Mouse (Mus musculus): ENCODE data around the gene Slc25a28. TPM values are rescaled to one million over a fixed set of nuclear protein-coding genes. Genes with fewer than 3 reads are reported as not detected.

Gene Slc25a28
- polyA plus RNA-seq, 1 experiment from 2014 or later = 14.4 TPM

DNA sequence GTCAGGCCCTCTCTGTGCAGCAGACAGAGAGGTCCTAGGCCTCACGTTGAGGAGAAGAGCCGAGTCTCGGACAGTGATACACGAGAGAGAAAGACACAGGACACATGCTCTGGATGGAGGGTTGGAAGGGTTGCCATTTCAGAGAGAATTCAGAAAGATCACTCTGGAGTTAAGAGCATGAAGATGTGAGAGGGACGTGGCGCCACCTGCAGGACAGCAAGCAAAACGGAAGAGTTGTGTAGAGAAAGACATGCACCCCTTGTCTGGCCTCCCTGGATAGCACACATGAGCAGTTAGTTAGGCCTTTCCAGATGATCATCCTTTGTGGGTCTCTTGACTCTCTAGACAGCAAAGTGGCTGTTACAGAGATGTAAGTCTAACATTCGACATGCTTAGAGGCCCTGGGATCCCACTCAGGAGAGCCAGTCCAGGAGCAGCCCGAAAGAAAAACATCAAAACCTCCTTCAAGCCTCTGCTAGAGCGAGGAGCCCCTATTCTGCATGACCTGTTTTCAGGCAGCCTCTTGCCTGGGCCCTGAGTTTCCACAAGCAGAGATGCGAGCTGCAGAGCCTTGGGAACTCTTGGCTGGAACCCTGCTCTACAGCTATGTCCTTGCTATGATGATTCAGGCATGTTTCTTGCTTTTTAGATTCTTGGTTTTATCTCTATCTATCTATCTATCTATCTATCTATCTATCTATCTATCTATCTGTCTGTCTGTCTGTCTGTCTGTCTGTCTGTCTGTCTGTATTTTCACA lies 18.8 kb downstream of the Slc25a28 start:
- no peak overlapping the region for H3K4me3 ChIP-seq
- no peaks in the 10 kb centered on the region for H3K9me3 ChIP-seq (replicated peaks)
- H3K27ac ChIP-seq = no peak overlapping the region
- H3K9ac ChIP-seq = no peak overlapping the region
- no peak overlapping the region for H3K4me2 ChIP-seq
- no peaks in the 10 kb centered on the region for H3K4me1 ChIP-seq
- peaks cover 5% of the 10 kb centered on the region for H3K27me3 ChIP-seq
- 0 out of 2 replicates have a peak, but pooled peaks have one; percentile 53 for ATAC-seq
- H3K36me3 ChIP-seq (ENCODE audit: poor library complexity, severe bottlenecking) = no peaks in the 10 kb centered on the region
- WGBS = 37% methylated on average over 11 of the region's 11 CpGs

DNA sequence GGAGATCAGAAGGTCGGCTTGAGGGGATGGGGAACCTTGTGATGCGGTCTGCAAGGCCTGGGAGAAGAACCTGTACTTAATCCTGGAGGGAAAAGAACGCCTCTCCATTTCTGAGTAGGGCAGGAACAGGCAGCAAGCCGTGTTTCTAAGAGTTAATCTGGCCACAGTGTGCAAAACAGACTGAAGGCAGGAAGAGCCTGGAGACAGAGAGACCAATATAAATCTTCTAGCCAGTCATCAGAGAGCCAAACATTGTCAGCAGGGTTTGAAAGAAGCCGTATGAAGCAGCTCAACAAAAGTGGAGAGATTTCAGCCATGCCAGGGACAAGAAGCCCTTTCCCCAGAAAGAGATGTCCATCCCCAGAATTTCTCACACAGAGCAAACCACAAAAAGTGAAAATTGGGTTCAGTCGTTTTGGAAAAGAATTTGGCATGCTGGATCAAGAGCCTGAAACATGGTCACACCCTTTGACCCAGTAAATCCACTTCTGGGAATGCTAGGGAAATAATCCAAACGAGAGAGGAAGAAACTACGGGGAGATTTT lies 23.4 kb downstream of the Slc25a28 start:
- no peak overlapping the region for H3K4me3 ChIP-seq
- H3K27ac ChIP-seq = no peak overlapping the region
- no peak for ATAC-seq
- no peaks in the 10 kb centered on the region for H3K9me3 ChIP-seq (replicated peaks)
- 60% methylated on average over 8 of the region's 8 CpGs for WGBS
- no peak overlapping the region for H3K9ac ChIP-seq
- H3K4me2 ChIP-seq = no peak overlapping the region
- H3K4me1 ChIP-seq = no peaks in the 10 kb centered on the region
- H3K27me3 ChIP-seq = peaks cover 5% of the 10 kb centered on the region
- no peaks in the 10 kb centered on the region for H3K36me3 ChIP-seq (ENCODE audit: poor library complexity, severe bottlenecking)

- H3K9ac ChIP-seq = no peak overlapping the region
- H3K4me2 ChIP-seq = no peak overlapping the region
- H3K4me3 ChIP-seq = no peak overlapping the region
- no peaks in the 10 kb centered on the region for H3K4me1 ChIP-seq
- ATAC-seq = no peak
- 92% methylated on average over 4 of the region's 4 CpGs for WGBS
- H3K9me3 ChIP-seq (replicated peaks) = no peaks in the 10 kb centered on the region
- H3K36me3 ChIP-seq (ENCODE audit: poor library complexity, severe bottlenecking) = no peaks in the 10 kb centered on the region
- no peak overlapping the region for H3K27ac ChIP-seq
- no peaks in the 10 kb centered on the region for H3K27me3 ChIP-seq
Measured at GRCm38 (mm10) chr19:43648343-43648742, 26.3 kb downstream of the Slc25a28 start.

DNA sequence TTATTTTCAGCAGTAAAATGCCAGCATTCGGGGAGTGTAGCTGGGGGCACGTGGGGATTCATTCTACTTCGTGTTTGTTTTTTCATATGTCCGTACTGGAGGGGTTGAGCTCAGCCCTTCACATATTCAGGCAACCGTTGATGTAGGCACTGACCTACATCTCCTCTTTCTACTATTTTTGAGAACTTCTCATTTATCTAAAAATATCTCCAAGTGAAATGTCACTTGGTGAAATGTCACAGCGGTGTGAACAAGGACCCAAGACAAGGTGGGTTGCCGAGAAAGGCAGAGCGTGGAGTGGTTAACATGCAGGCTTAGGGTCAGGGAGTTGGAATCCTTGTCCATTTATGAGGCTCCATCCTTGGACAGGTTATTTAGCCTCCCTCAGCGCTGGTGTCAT lies 27.4 kb downstream of the Slc25a28 start:
- no peak overlapping the region for H3K4me2 ChIP-seq
- H3K27ac ChIP-seq = no peak overlapping the region
- no peaks in the 10 kb centered on the region for H3K4me1 ChIP-seq
- H3K27me3 ChIP-seq = no peaks in the 10 kb centered on the region
- no peak for ATAC-seq
- H3K9me3 ChIP-seq (replicated peaks) = no peaks in the 10 kb centered on the region
- H3K9ac ChIP-seq = no peak overlapping the region
- WGBS = 93% methylated on average over 9 of the region's 9 CpGs
- H3K36me3 ChIP-seq (ENCODE audit: poor library complexity, severe bottlenecking) = no peaks in the 10 kb centered on the region
- no peak overlapping the region for H3K4me3 ChIP-seq

- H3K4me2 ChIP-seq = no peak overlapping the region
- WGBS = 61% methylated on average over 7 of the region's 7 CpGs
- no peak overlapping the region for H3K4me3 ChIP-seq
- no peak overlapping the region for H3K9ac ChIP-seq
- no peaks in the 10 kb centered on the region for H3K4me1 ChIP-seq
- H3K27ac ChIP-seq = no peak overlapping the region
- H3K9me3 ChIP-seq (replicated peaks) = no peaks in the 10 kb centered on the region
- H3K27me3 ChIP-seq = no peaks in the 10 kb centered on the region
- no peak for ATAC-seq
- no peaks in the 10 kb centered on the region for H3K36me3 ChIP-seq (ENCODE audit: poor library complexity, severe bottlenecking)
Measured at GRCm38 (mm10) chr19:43646852-43647251, 27.8 kb downstream of the Slc25a28 start.

DNA sequence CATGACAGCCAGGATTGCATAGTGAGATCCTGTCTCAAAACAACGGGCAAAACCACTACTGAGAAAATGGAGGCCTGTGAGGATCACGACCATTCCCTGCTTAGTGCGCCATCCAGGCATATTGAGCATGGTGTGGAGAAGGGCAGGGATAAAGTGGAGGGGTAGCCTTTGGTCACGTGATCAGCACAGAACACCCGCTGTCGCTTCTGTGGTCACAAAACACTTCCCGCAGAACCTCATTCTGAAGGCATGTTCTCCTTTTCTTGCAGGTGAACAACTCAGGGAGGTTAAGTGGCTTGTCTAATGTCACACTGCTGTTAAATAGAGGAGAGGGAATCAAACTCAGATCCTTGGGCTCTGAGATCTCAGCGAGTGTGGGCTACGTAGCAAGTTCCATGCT lies 29.2 kb downstream of the Slc25a28 start:
- no peaks in the 10 kb centered on the region for H3K36me3 ChIP-seq (ENCODE audit: poor library complexity, severe bottlenecking)
- H3K4me3 ChIP-seq = no peak overlapping the region
- no peaks in the 10 kb centered on the region for H3K4me1 ChIP-seq
- no peaks in the 10 kb centered on the region for H3K27me3 ChIP-seq
- ATAC-seq = no peak
- H3K4me2 ChIP-seq = no peak overlapping the region
- H3K27ac ChIP-seq = no peak overlapping the region
- WGBS = 88% methylated on average over 9 of the region's 9 CpGs
- no peak overlapping the region for H3K9ac ChIP-seq
- H3K9me3 ChIP-seq (replicated peaks) = no peaks in the 10 kb centered on the region

DNA sequence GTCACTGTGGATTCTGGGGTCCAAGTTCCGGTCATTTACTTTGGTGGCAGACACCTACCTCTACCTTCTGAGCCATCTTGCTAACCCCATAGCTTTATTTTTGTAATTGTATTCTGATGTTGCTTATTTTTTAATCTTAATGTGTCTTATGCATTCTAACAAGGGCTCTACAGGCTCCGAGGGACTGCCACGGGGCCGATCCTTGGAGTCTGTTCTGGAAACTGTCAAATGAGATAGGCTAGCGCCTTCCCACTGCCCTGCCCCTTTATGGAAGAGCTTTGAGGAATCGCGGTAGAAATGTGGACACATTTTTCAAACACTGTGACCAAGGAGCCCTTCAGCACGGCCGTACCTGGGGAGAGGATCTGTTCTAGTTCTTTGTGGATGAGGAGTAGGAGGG lies 31.8 kb downstream of the Slc25a28 start:
- H3K4me2 ChIP-seq = no peak overlapping the region
- no peak overlapping the region for H3K4me3 ChIP-seq

DNA sequence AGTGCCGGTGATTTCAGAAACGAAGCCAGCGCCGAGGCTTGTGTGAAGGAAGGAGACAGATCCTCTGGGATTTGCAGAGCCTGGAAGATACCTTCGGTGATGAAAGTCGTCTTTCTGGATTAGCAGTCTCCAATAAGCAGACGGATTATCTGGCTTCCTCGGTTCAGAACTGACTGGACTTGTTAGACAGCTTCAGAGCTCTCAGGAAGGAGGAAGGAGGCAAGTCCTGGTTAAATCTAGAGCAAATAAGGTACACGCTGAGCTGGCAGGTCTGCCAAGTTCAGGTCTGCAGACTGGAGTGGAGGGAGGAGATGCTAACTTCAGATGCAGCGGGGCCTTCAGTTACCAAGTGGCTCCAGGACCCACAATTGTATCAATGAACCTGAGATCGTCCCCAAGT lies 32.8 kb downstream of the Slc25a28 start:
- Histone ChIP-seq H3K27ac (no peak overlapping the region), H3K27me3 (no peaks in the 10 kb centered on the region), H3K4me3 (no peak overlapping the region), H3K9ac (no peak overlapping the region), H3K4me2 (no peak overlapping the region), H3K9me3 (replicated peaks) (no peaks in the 10 kb centered on the region), H3K4me1 (no peaks in the 10 kb centered on the region), H3K36me3 (ENCODE audit: poor library complexity, severe bottlenecking) (no peaks in the 10 kb centered on the region)
- ATAC-seq = no peak
- 73% methylated on average over 11 of the region's 11 CpGs for WGBS

More for the DNA sequence above, 31.8 kb downstream of the Slc25a28 start:
- Histone ChIP-seq H3K27me3 (no peaks in the 10 kb centered on the region), H3K36me3 (ENCODE audit: poor library complexity, severe bottlenecking) (no peaks in the 10 kb centered on the region), H3K4me1 (no peaks in the 10 kb centered on the region), H3K9ac (no peak overlapping the region), H3K9me3 (replicated peaks) (no peaks in the 10 kb centered on the region), H3K27ac (no peak overlapping the region)
- no peak for ATAC-seq
- 90% methylated on average over 9 of the region's 9 CpGs for WGBS

DNA sequence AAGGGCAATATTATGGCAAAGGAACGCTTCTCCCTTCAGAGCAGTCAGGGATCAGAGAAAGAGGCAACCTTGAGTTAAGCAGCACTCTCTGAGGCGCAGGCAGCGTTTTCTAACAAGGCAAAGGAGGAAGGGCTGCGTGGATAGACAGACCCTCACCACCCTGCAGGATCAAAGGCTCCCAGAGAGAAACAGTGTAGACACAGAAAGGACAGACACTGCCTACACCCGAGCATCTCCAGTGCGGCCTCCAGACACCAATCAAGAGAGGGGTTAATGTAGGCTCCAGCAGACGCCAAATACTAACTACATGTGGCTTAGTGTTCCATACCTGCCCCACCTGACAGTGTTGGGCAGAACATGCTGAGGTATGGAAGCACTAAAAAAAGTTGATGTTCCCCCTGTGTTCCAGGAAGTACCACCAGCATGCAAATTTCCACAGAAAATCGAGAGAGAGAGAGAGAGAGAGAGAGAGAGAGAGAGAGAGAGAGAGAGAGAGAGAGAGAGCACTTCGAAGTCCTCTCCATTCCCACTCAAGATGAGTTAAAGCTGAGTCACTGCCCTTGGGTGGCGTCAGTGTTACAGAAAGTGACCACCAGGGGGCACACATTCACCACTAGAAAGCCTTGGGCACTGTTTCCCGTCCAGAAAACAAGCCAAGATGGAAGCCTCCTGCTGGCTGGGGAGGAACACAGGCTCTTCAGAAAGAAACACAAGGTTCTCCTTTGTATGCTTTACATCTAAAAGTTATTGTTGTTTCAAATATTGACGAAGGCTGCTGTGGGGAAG lies 44.0 kb downstream of the Slc25a28 start:
- ATAC-seq = 0 out of 2 replicates have a peak, but pooled peaks have one; percentile 71
- H3K27me3 ChIP-seq = no peaks in the 10 kb centered on the region
- H3K4me2 ChIP-seq = no peak overlapping the region
- no peak overlapping the region for H3K9ac ChIP-seq
- H3K4me1 ChIP-seq = peaks cover 14% of the 10 kb centered on the region
- no peak overlapping the region for H3K4me3 ChIP-seq
- H3K27ac ChIP-seq = no peak overlapping the region
- WGBS = 29% methylated on average over 12 of the region's 12 CpGs
- no peaks in the 10 kb centered on the region for H3K36me3 ChIP-seq (ENCODE audit: poor library complexity, severe bottlenecking)
- no peaks in the 10 kb centered on the region for H3K9me3 ChIP-seq (replicated peaks)

GRCm38 (mm10) chr19:43629088-43629487 lies 45.6 kb downstream of the Slc25a28 start:
- Histone ChIP-seq H3K4me2 (no peak overlapping the region), H3K4me1 (peaks cover 15% of the 10 kb centered on the region), H3K9me3 (replicated peaks) (no peaks in the 10 kb centered on the region), H3K27me3 (peaks cover 6% of the 10 kb centered on the region), H3K27ac (no peak overlapping the region), H3K4me3 (no peak overlapping the region), H3K36me3 (ENCODE audit: poor library complexity, severe bottlenecking) (no peaks in the 10 kb centered on the region), H3K9ac (no peak overlapping the region)
- no peak for ATAC-seq
- WGBS = 41% methylated on average over 4 of the region's 4 CpGs

DNA sequence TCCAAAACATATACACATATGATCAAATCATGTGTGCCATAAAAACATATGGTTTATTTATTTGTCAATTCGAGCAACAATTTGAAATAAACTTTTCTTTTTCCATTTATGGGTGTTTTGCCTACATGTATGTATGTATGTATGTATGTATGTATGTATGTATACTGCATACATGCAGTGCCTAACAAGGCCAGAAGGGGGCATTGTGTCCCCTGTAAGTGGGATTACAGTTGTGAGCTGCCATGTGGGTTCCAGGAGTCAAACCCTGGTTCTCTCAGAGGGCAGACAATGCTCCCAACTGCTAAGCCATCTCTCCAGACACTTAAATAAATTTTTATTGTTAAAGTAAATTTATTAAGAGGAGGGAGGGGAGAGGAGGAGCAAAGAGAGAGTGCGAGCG lies 47.3 kb downstream of the Slc25a28 start:
- no peak overlapping the region for H3K27ac ChIP-seq
- no peak overlapping the region for H3K4me2 ChIP-seq
- 97% methylated on average over 3 of the region's 3 CpGs for WGBS
- no peaks in the 10 kb centered on the region for H3K9me3 ChIP-seq (replicated peaks)
- peaks cover 23% of the 10 kb centered on the region for H3K27me3 ChIP-seq
- no peak overlapping the region for H3K4me3 ChIP-seq
- peaks cover 15% of the 10 kb centered on the region for H3K4me1 ChIP-seq
- H3K36me3 ChIP-seq (ENCODE audit: poor library complexity, severe bottlenecking) = no peaks in the 10 kb centered on the region
- no peak for ATAC-seq
- no peak overlapping the region for H3K9ac ChIP-seq

GRCm38 (mm10) chr19:43626160-43626559 lies 48.5 kb downstream of the Slc25a28 start:
- H3K4me2 ChIP-seq = no peak overlapping the region
- WGBS = 17% methylated on average over 3 of the region's 3 CpGs
- no peak overlapping the region for H3K9ac ChIP-seq
- H3K4me3 ChIP-seq = no peak overlapping the region
- no peaks in the 10 kb centered on the region for H3K9me3 ChIP-seq (replicated peaks)
- H3K4me1 ChIP-seq = peaks cover 15% of the 10 kb centered on the region
- H3K27ac ChIP-seq = no peak overlapping the region
- ATAC-seq = peak; percentile 83; the same call in 1 of the 2 replicates
- no peaks in the 10 kb centered on the region for H3K36me3 ChIP-seq (ENCODE audit: poor library complexity, severe bottlenecking)
- peaks cover 35% of the 10 kb centered on the region for H3K27me3 ChIP-seq
